In genomic region chr16:77494042-77494441, GRCm38 (mm10) we compare ENCODE assay signal across 23 mouse cellular contexts.
A peak's percentile ranks its signal among the peaks of the same experiment; 100 is the strongest.
DNase-seq lines count a peak whose midpoint lies in the region; ATAC-seq lines count a peak whose summit lies in the region.
"Had no signal": no experiment of that assay in that cellular context is flagged by ENCODE, and none has a peak within 500 bp of the region (broad histone marks: within the 10 kb centered on the region; RNA-seq: fewer than 3 reads in every experiment).

No protein-coding gene starts in this region.

- ATAC-seq in forebrain, embryonic 15.5 days (replicated peaks), result no peak
- ATAC-seq in forebrain, embryonic 13.5 days, result no peak
- ATAC-seq in heart, embryonic 12.5 days (ENCODE audit: insufficient number of reproducible peaks, low FRiP score), result no peak
- peak; percentile 81 for ATAC-seq in heart, embryonic 16.5 days (replicated peaks; ENCODE audit: extremely low read depth, insufficient read depth, low FRiP score)
- ATAC-seq: activated CD4-positive, CD25-positive, alpha-beta regulatory T cell, adult 4 months; CD4-positive, CD25-positive, alpha-beta regulatory T cell, adult 4 months; intestine, embryonic 16.5 days had no signal

- 0 out of 2 replicates have a peak overlapping the region, but pooled peaks have one; percentile 11 for H3K27ac ChIP-seq in forebrain, embryonic 15.5 days (replicated peaks)
- no peak overlapping the region for H3K27ac ChIP-seq in forebrain, embryonic 13.5 days
- H3K27ac ChIP-seq in heart, embryonic 12.5 days (ENCODE audit: poor library complexity, severe bottlenecking), result peak overlapping the region; percentile 64
- H3K27ac ChIP-seq in heart, embryonic 16.5 days (ENCODE audit: low read length), result peak overlapping the region; percentile 33
- H3K27ac ChIP-seq: embryonic facial prominence, embryonic 13.5 days; forebrain, embryonic 12.5 days; gastrocnemius, adult 2 months; hindbrain, embryonic 15.5 days; kidney, embryonic 15.5 days had no signal

- no peaks in the 10 kb centered on the region for H3K36me3 ChIP-seq in forebrain, embryonic 15.5 days
- no peaks in the 10 kb centered on the region for H3K36me3 ChIP-seq in forebrain, embryonic 13.5 days (ENCODE audit: poor library complexity, severe bottlenecking)
- no peaks in the 10 kb centered on the region for H3K36me3 ChIP-seq in heart, embryonic 12.5 days
- H3K36me3 ChIP-seq in heart, embryonic 16.5 days (ENCODE audit: control insufficient read depth, insufficient read depth), result no peaks in the 10 kb centered on the region
- H3K36me3 ChIP-seq: embryonic facial prominence, embryonic 13.5 days; forebrain, embryonic 12.5 days; G1E; hindbrain, embryonic 15.5 days; kidney, embryonic 15.5 days had no signal

- intact Hi-C loops in heart, postnatal 25 days (cut with DNase I), result no loop called here

- no peaks in the 10 kb centered on the region for H3K4me1 ChIP-seq in forebrain, embryonic 15.5 days
- peaks cover 5% of the 10 kb centered on the region for H3K4me1 ChIP-seq in forebrain, embryonic 13.5 days
- no peaks in the 10 kb centered on the region for H3K4me1 ChIP-seq in heart, embryonic 12.5 days (replicated peaks)
- H3K4me1 ChIP-seq in heart, embryonic 16.5 days (ENCODE audit: control insufficient read depth, insufficient read depth, low read length), result peaks cover 4% of the 10 kb centered on the region
- H3K4me1 ChIP-seq: embryonic facial prominence, embryonic 13.5 days; forebrain, embryonic 12.5 days; hindbrain, embryonic 15.5 days; kidney, embryonic 15.5 days had no signal

- H3K4me3 ChIP-seq in forebrain, embryonic 15.5 days, result no peak overlapping the region
- H3K4me3 ChIP-seq in forebrain, embryonic 13.5 days, result no peak overlapping the region
- no peak overlapping the region for H3K4me3 ChIP-seq in heart, embryonic 12.5 days
- no peak overlapping the region for H3K4me3 ChIP-seq in heart, embryonic 16.5 days (ENCODE audit: low read length)
- H3K4me3 ChIP-seq: embryonic facial prominence, embryonic 13.5 days; forebrain, embryonic 12.5 days; gastrocnemius, adult 2 months; hindbrain, embryonic 15.5 days; kidney, embryonic 15.5 days had no signal

- H3K9ac ChIP-seq in forebrain, embryonic 15.5 days (replicated peaks), result no peak overlapping the region
- no peak overlapping the region for H3K9ac ChIP-seq in forebrain, embryonic 13.5 days
- no peak overlapping the region for H3K9ac ChIP-seq in heart, embryonic 12.5 days
- H3K9ac ChIP-seq in heart, embryonic 16.5 days (ENCODE audit: low read length), result no peak overlapping the region
- H3K9ac ChIP-seq: embryonic facial prominence, embryonic 13.5 days; forebrain, embryonic 12.5 days; hindbrain, embryonic 15.5 days; kidney, embryonic 15.5 days had no signal

- no peak for DNase-seq in heart, postnatal 25 days (ENCODE audit: low spot score)
- no peak for DNase-seq in heart, adult 8-10 months (ENCODE audit: low spot score)
- no peak for DNase-seq in layer of hippocampus, postnatal 25 days (ENCODE audit: extremely low spot score in 1 of 2, low spot score in 1 of 2)
- DNase-seq: adrenal gland, postnatal 14 days; B cell, adult 2 months; cerebellum, adult 18-20 months; cerebellum, adult 9-11 months; cerebellum, postnatal 36 days; gastrocnemius, adult 2 months; gastrocnemius, postnatal 25 days; kidney, adult 2 months had no signal

- no peaks in the 10 kb centered on the region for H3K27me3 ChIP-seq in forebrain, embryonic 15.5 days
- H3K27me3 ChIP-seq in forebrain, embryonic 13.5 days, result no peaks in the 10 kb centered on the region
- H3K27me3 ChIP-seq in heart, embryonic 12.5 days (replicated peaks), result no peaks in the 10 kb centered on the region
- H3K27me3 ChIP-seq in heart, embryonic 16.5 days (ENCODE audit: control insufficient read depth, insufficient read depth, low read length), result no peaks in the 10 kb centered on the region
- H3K27me3 ChIP-seq: embryonic facial prominence, embryonic 13.5 days; forebrain, embryonic 12.5 days; hindbrain, embryonic 15.5 days; kidney, embryonic 15.5 days had no signal

- H3K9me3 ChIP-seq in forebrain, embryonic 15.5 days, result no peaks in the 10 kb centered on the region
- no peaks in the 10 kb centered on the region for H3K9me3 ChIP-seq in forebrain, embryonic 13.5 days (replicated peaks)
- H3K9me3 ChIP-seq in heart, embryonic 12.5 days (replicated peaks), result no peaks in the 10 kb centered on the region
- no peaks in the 10 kb centered on the region for H3K9me3 ChIP-seq in heart, embryonic 16.5 days (replicated peaks; ENCODE audit: control insufficient read depth, low read length)
- H3K9me3 ChIP-seq: embryonic facial prominence, embryonic 13.5 days; forebrain, embryonic 12.5 days; hindbrain, embryonic 15.5 days; kidney, embryonic 15.5 days had no signal

- 78% methylated on average over 7 of the region's 7 CpGs for WGBS in forebrain, embryonic 15.5 days
- WGBS in forebrain, embryonic 13.5 days, result 75% methylated on average over 7 of the region's 7 CpGs
- WGBS in heart, embryonic 12.5 days, result 28% methylated on average over 7 of the region's 7 CpGs
- 29% methylated on average over 7 of the region's 7 CpGs for WGBS in heart, embryonic 16.5 days

- H3K4me2 ChIP-seq in forebrain, embryonic 15.5 days (replicated peaks), result no peak overlapping the region
- H3K4me2 ChIP-seq in forebrain, embryonic 13.5 days, result no peak overlapping the region
- H3K4me2 ChIP-seq in heart, embryonic 12.5 days, result 0 out of 2 replicates have a peak overlapping the region, but pooled peaks have one; percentile 13
- peak overlapping the region; percentile 15; the same call in 1 of the 2 replicates for H3K4me2 ChIP-seq in heart, embryonic 16.5 days (ENCODE audit: low read depth, low read length)
- H3K4me2 ChIP-seq: embryonic facial prominence, embryonic 13.5 days; forebrain, embryonic 12.5 days; hindbrain, embryonic 15.5 days; kidney, embryonic 15.5 days had no signal

Comparison
In these comparisons a context has a peak if more than half of its experiments do, and no peak if none do; other contexts are left out.
1. H3K4me2 ChIP-seq: peak in heart, embryonic 12.5 days (single experiment) and heart, embryonic 16.5 days (single experiment); none in forebrain, embryonic 15.5 days (single experiment) and forebrain, embryonic 13.5 days (single experiment).